Mouse (Mus musculus) heart, postnatal 25 days (tissue): ENCODE results near the gene Usp45. TPM values are rescaled to one million over a fixed set of nuclear protein-coding genes. Genes with fewer than 3 reads are reported as not detected.

Experiments used
- DNase-seq: peaks from one replicate; pipeline ENCODE4 v3.0.0; 2022; ENCODE audit warnings: low spot score
- intact Hi-C: fragments of 180-260 bp; cut with DNase I; formaldehyde crosslinking; loops from one replicate; pipeline ENCODE4 v1.15.1; 2025
- total RNA-seq, 2 experiments: library from RNA; stranded (reverse); gene quantifications; 2 replicates each; pipeline ENCODE4 v1.2.3; 2021

Gene Usp45
- total RNA-seq, 2 experiments from 2014 or later = 11.3 to 14.7 TPM

DNA sequence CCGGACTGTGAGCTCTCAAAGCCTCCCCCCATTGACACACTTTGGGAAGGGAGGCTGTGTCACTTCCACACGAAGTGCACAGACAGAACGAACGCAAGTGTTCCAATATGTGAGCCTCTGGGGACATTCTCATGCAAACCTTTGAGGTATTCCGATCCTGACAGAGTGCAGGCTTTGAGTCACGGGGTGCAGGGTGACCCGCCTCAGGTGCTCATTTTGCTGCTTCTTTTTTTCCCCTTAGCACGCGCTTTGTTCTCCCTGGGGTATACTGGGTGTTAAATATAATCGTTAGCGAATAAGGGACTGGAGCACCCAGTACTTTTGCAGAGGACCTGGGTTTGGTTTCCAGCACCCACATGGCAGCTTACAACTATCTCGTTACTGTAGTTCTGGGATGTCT is 19.3 kb downstream of the Usp45 start:
- no peak for DNase-seq
- intact Hi-C loops = no loop called here

DNA sequence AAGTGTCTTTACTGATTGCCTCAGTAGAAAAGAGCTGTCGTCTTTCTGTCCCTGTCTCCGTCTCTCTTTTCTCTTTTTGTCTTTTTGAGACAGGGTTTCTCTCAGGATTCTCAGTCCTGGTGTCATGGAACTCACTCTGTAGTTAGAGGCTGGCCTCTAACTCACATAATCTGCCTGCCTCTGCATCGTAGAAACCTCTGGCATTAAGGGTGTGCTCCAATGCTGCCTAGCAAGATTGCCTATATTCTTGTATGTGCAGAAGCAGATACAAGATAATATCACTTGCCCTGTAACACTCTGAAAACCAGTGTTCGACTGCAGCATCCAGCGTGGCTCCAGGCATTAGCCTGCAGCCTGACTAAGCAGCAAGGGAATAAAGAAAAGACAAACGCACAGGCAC is 21.9 kb downstream of the Usp45 start:
- DNase-seq = no peak
- intact Hi-C loops = no loop called here

DNA sequence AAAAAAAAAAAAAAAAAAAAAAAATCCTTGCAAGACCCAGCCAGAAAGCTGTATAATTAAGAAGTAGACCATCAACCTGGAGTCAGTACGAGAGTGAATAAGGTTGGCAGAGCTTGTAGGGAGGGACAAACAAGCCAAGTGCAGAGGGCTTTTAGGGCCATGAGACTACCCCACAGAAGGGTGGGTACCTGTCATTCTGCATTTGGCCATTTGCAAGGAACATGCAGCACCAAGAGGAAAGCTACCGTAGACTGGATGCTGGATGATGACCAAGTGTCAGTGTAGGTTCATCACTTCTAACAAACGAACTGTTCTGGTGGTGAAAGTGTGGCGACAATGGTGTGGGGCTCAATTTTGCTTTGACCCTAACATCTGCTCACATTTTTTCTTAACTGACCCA is 22.9 kb downstream of the Usp45 start:
- DNase-seq = no peak
- intact Hi-C loops = no loop called here

DNA sequence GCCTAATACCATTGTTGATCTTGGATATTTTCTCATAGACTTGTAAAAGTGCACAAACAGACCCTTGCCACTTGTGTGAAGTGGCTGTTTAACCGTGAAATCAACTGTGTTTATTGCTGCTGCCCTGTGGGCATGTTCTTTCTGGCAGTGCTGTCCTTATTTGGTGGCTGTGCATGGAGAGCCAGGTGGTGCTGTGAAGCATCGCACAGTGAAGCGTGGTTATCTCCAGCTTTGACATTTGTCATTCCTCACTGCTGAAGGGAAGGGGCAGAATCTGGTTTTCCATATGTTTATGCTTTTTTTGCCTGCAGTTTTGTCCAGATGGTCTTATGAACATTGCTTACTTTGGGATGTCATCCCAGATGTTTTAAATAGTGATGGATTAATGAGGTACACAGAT is 26.7 kb downstream of the Usp45 start:
- no peak for DNase-seq
- intact Hi-C loops = no loop called here

DNA sequence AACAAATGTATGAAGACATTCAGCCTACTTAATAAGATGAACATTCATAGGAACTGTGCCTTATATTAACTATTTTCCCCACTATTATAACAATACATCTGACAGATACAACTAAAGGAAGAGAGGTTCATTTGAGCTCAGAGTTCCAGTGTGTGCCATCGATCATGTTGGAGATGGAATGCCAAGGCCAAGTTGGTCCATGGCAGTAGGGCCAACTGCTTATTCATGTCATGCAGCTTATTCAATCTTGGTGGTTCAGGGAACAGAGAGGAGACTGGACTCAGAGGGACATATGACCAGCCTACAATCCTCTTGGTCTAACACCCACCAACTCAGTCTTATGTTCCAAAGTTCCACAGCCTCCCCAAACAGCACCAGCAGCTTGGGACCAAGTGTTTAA is 34.1 kb downstream of the Usp45 start:
- no peak for DNase-seq
- intact Hi-C loops = no loop called here

DNA sequence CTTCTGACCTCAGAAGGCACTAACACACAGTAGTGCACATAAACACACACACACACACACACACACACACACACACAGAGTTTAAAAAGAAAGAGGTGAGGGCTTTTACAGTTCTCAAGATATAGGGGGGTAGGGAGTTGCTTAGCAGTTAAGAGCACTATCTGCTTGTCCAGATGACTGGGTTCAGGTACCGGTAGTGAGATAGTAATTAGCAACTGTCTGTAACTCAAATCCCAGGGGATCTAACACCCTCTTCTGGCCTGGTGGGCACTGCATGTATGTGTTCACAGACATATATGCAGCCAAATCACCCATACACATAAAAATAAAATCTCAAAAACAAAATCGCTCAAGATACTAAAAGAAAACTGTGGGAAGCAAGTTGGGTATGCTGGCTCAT is 34.7 kb downstream of the Usp45 start:
- intact Hi-C loops = no loop called here
- DNase-seq = no peak

GRCm38 (mm10) chr4:21807204-21807603 is 40.2 kb downstream of the Usp45 start:
- intact Hi-C loops = no loop called here
- no peak for DNase-seq

DNA sequence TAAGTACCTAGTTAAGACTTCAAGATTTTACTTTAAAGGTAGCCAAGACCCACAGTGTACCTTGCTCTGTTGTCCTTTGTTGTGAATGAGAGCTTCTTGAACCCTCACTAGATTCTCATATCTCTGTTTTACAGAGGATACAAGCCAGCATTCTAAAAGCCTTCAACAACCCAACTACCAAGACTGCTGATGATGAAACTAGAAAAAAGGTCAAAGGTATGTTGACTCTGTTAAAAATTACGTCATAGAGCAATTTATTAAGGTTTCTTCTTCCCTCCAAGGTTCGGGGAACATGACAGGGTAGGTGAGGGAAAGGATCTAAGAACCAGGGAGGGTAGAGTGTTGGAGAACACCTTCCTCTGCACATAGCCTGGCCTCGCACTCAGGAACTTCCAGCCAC is 43.7 kb downstream of the Usp45 start:
- no peak for DNase-seq
- intact Hi-C loops = loop anchor here (10.0 kb wide), 1 partner anchor 376 kb away; no protein-coding TSS in a partner anchor

DNA sequence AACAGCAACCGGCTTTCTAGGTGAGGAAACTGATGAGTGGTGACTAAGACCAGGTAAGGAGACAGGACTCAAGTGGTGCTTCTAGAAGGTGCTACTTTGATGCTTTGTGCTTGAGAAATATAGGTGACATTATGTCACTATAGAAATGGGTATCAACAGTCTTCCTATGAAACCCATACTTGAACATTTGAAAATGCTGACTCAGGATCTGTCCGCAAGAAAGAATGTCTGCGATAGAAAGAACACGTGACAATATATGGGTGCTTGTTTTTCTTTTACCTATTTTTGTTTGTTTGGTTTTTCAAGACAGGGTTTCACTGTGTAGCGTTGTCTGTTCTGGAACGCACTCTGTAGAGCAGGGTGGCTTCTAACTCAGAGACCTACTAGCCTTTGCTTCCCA is 45.7 kb downstream of the Usp45 start:
- intact Hi-C loops = loop anchor here (2.0 to 10.0 kb wide), 2 partner anchors 276 to 378 kb away; no protein-coding TSS in a partner anchor
- no peak for DNase-seq

GRCm38 (mm10) chr4:21814029-21814428 is 47.1 kb downstream of the Usp45 start:
- no peak for DNase-seq
- intact Hi-C loops = loop anchor here (10.0 kb wide), 1 partner anchor 379 kb away; no protein-coding TSS in a partner anchor

GRCm38 (mm10) chr4:21826616-21827015 is 59.7 kb downstream of the Usp45 start:
- DNase-seq = no peak
- intact Hi-C loops = no loop called here

GRCm38 (mm10) chr4:21832844-21833243 is 65.9 kb downstream of the Usp45 start:
- intact Hi-C loops = no loop called here
- DNase-seq = no peak

DNA sequence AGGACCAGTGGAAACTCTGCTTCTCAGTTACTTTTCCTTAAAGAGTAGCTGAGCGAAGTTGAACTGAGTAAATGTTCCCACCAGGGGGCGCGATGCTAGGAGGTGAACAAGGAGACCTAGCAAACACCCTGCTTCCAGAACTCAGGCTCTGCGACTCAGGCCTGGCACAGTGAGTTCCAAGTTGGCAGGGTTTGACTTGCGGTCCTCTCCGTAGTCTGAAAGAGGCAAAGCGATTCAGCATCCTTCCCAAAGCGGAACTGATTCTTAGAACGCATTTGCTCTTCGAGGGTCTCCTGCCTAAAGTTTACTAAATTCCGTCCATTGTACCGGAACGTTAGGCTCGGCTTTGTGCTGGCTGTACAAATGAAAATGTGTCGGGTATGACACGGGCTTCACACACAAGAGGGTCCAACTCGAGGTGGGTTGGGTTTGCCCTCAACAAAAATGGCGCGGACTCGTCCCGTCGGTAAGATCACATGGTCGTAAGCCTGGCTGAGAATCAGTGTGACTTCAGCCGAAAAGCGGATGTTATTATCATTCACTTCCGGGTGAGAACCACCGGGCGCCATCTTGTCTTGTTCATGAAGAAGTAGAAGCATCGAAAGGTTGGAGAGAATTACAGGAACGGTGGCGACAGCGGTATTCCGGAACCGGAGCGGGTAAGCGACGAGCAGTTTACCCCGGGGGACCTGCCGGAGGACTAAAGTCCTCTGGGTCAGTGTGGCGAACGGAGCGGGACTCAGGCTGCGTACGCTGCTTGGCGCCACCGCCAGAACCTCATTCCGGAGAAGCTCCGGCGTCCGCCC is 80.7 kb downstream of the Usp45 start, which contains the start of gene Pnisr:
Gene Pnisr (plus strand): TSS at position 103 of the 806 bp plus-strand sequence.
- intact Hi-C loops = loop anchor here (1.0 kb wide), 1 partner anchor 105 kb away; no protein-coding TSS in a partner anchor
- peak; percentile 86 for DNase-seq

- intact Hi-C loops = no loop called here
- DNase-seq = peak; percentile 75
Observed at GRCm38 (mm10) chr4:21848287-21848630, 81.3 kb downstream of the Usp45 start.

DNA sequence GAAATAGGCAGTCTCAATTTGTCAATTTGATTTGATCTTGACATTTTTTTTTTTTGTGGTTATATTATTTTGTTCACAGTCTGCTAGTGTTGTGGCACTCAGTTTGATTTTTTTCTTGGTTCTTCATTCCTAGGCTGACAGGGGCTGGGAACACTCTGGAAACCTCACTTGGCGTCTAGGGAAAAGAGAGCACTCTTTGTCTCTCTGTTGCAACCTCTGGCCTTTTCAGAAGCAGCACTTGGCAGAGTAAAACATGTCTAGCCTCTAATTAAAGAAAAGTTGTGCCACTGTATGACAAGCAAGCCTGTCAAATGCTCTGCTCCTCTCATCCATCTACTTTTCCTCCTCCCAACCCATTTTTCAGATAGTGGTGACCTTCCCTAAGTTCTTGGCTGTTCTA is 90.5 kb downstream of the Usp45 start:
- no peak for DNase-seq
- intact Hi-C loops = no loop called here

DNA sequence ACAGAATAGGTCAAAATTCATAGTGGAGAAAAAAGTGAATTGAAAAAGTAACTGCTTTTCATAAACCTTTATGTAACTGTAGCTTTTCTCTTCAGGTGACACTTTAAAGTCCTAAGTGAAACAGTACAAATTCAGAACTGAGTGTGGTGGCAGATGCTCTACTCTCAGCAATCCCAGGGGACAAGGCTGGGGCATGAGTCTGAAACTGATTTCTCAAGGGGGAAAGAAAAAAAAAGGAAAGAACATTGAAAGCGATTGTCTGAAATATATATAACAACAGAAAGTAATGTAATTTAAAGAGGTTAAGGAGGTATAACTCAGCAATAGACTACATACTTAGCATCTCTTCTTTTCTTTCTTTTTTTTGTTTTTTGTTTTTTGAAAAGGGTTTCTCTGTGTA is 98.3 kb downstream of the Usp45 start:
- DNase-seq = no peak
- intact Hi-C loops = no loop called here

DNA sequence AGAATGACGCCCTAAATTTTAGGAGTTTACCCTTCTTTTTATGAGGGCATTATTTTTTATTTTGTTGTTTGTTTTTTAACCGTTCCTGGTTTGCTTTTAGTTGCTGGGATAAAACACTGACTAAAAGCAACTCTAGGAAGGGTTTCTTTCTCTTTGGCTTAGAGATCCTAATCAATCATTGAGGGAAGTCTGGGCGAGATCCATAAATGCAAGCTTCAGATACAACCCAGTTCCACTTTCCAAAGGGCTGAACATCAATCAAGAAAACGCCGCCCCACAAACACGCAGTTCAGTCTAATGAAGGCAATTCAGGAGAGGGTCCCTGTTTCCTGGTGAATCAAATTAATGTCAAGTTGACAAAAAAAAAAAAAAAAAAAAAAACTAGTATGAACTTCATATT is 111.8 kb downstream of the Usp45 start:
- intact Hi-C loops = loop anchor here (2.0 to 5.0 kb wide), 2 partner anchors 26 to 151 kb away; partner anchors contain the start of gene Ccnc

DNA sequence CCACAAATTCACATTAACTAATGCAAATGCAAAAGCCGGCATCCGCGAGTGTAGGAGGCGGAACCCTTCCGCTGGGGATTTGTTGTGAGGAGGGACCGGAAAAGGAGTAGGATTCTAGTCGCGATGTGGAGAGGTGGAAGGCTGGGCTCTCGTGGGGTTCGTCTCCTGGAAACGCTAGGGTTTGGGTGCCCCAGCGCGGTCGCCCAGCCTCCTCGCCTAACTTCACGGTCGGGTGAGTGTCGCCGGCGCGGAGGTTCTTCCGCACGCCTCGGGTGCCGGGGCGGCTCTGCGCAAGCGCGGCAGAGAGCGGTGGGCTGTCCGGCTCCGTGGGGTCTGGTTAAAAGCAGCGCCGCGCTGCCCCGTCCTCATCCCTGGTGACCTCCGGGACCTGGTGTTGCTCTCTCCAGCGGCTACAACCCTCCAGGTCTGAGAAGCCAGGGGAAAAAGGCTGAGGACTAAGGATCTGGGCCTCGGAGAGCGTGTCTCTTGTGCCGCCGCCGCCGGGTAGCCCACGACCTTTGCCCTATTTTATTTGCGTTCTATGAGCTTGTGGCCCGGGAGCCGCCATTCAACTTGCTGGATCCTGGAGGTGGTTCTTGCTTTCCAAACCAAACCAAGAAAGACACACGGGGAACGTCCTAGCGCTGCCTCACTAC is 112.7 kb downstream of the Usp45 start, which contains the start of gene Coq3:
Gene Coq3 (plus strand): TSS at position 109 of the 656 bp plus-strand sequence.
- intact Hi-C loops = loop anchor here (2.0 to 5.0 kb wide), 2 partner anchors 27 to 152 kb away; partner anchors contain the start of gene Ccnc
- peak; percentile 61 for DNase-seq

More for the DNA sequence above, 111.8 kb downstream of the Usp45 start:
- no peak for DNase-seq

GRCm38 (mm10) chr4:21882806-21883205 is 115.8 kb downstream of the Usp45 start:
- intact Hi-C loops = no loop called here

GRCm38 (mm10) chr4:21885831-21886230 is 118.9 kb downstream of the Usp45 start:
- no peak for DNase-seq

More at GRCm38 (mm10) chr4:21882806-21883205, 115.8 kb downstream of the Usp45 start:
- no peak for DNase-seq

More at GRCm38 (mm10) chr4:21885831-21886230, 118.9 kb downstream of the Usp45 start:
- intact Hi-C loops = no loop called here
